Mouse (Mus musculus): Measurements from ENCODE around the gene Gm10720. TPM values are rescaled to one million over a fixed set of nuclear protein-coding genes. Genes with fewer than 3 reads are reported as not detected.
A peak's percentile ranks its signal among the peaks of the same experiment; 100 is the strongest.
"Not testable (repeated sequence)": the region's sequence is repeated elsewhere in the genome, so short reads cannot be mapped to it uniquely, and the experiment has no call there.

Gm10720 gene
- total RNA-seq, 2 experiments from 2014 or later = not detected

- intact Hi-C loops (cut with DNase I) = not testable (repeated sequence)
- peak; percentile 31 to 75 for DNase-seq (ENCODE audit: low spot score in 2 of 2)
Measured at GRCm38 (mm10) chr9:3023985-3024648, 8.7 kb downstream of the Gm10720 start.

DNA sequence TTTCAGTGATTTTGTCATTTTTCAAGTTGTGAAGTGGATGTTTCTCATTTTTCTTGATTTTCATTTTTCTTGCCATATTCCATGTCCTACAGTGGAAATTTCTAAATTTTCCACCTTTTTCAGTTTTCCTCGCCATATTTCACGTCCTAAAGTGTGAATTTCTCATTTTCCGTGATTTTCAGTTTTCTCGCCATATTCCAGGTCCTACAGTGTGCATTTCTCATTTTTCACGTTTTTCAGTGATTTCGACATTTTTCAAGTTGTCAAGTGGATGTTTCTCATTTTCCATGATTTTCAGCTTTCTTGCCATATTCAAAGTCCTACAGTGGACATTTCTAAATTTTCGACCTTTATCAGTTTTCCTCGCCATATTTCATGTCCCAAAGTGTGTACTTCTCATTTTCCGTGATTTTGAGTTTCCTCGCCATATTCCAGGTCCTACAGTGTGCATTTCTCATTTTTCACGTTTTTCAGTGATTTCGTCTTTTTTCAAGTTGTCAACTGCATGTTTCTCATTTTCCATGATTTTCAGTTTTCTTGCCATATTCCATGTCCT is 9.5 kb downstream of the Gm10720 start, which contains the start of gene Gm10717:
Gene Gm10717, plus strand, starts transcription at position 506 of the 556 bp plus-strand sequence.
- intact Hi-C loops (cut with DNase I) = not testable (repeated sequence)

DNA sequence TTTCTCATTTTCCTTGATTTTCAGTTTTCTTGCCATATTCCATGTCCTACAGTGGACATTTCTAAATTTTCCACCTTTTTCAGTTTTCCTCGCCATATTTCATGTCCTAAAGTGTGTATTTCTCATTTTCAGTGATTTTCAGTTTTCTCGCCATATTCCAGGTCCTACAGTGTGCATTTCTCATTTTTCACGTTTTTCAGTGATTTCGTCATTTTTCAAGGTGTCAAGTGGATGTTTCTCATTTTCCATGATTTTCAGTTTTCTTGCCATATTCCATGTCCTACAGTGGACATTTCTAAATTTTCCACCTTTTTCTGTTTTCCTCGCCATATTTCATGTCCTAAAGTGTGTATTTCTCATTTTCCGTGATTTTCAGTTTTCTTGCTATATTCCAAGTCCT is 10.2 kb downstream of the Gm10720 start:
- intact Hi-C loops (cut with DNase I) = not testable (repeated sequence)
- peak; percentile 18 to 71 for DNase-seq (ENCODE audit: low spot score in 2 of 2)

More for the DNA sequence above, 9.5 kb downstream of the Gm10720 start, which contains the start of gene Gm10717:
- peak in 1 of 2 experiments; percentile 5 for DNase-seq (ENCODE audit: low spot score in 2 of 2)

DNA sequence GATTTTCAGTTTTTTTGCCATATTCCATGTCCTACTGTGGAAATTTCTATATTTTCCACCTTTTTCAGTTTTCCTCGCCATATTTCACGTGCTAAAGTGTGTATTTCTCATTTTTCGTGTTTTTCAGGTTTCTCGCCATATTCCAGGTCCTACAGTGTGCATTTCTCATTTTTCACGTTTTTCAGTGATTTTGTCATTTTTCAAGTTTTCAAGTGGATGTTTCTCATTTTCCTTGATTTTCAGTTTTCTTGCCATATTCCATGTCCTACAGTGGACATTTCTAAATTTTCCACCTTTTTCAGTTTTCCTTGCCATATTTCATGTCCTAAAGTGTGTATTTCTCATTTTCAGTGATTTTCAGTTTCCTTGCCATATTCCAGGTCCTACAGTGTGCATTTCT is 10.7 kb downstream of the Gm10720 start:
- intact Hi-C loops (cut with DNase I); DNase-seq (ENCODE audit: low spot score in 2 of 2): not testable (repeated sequence)

GRCm38 (mm10) chr9:3026741-3027140 is 11.3 kb downstream of the Gm10720 start:
- DNase-seq (ENCODE audit: low spot score in 2 of 2); intact Hi-C loops (cut with DNase I): not testable (repeated sequence)

GRCm38 (mm10) chr9:3027200-3027599 is 11.7 kb downstream of the Gm10720 start:
- intact Hi-C loops (cut with DNase I); DNase-seq (ENCODE audit: low spot score in 2 of 2): not testable (repeated sequence)

DNA sequence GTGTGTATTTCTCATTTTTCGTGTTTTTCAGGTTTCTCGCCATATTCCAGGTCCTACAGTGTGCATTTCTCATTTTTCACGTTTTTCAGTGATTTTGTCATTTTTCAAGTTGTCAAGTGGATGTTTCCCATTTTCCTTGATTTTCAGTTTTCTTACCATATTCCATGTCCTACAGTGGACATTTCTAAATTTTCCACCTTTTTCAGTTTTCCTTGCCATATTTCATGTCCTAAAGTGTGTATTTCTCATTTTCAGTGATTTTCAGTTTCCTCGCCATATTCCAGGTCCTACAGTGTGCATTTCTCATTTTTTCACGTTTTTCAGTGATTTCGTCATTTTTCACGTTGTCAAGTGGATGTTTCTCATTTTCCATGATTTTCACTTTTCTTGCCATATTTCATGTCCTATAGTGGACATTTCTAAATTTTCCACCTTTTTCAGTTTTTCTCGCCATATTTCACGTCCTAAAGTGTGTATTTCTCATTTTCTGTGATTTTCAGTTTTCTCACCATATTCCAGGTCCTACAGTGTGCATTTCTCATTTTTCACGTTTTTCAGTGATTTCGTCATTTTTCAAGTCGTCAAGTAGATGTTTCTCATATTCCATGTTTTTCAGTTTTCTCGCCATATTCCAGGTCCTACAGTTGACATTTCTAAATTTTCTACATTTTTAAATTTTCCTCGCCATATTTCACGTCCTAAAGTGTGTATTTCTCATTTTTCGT is 14.0 kb downstream of the Gm10720 start:
- intact Hi-C loops (cut with DNase I) = not testable (repeated sequence)
- DNase-seq (ENCODE audit: low spot score in 2 of 2) = peak in 1 of 2 experiments; percentile 6

DNA sequence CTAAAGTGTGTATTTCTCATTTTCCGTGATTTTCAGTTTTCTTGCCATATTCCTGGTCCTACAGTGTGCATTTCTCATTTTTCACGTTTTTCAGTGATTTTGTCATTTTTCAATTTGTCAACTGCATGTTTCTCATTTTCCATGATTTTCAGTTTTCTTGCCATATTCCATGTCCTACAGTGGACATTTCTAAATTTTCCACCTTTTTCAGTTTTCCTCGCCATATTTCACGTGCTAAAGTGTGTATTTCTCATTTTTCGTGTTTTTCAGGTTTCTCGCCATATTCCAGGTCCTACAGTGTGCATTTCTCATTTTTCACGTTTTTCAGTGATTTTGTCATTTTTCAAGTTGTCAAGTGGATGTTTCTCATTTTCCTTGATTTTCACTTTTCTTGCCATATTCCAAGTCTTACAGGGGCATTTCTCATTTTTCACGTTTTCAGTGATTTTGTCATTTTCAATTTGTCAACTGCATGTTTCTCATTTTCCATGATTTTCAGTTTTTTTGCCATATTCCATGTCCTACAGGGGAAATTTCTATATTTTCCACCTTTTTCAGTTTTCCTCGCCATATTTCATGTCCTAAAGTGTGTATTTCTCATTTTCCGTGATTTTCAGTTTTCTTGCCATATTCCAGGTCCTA is 15.3 kb downstream of the Gm10720 start:
- intact Hi-C loops (cut with DNase I); DNase-seq (ENCODE audit: low spot score in 2 of 2): not testable (repeated sequence)

- DNase-seq (ENCODE audit: low spot score in 2 of 2); intact Hi-C loops (cut with DNase I): not testable (repeated sequence)
Measured at GRCm38 (mm10) chr9:3034299-3034698, 18.8 kb downstream of the Gm10720 start, which contains the start of gene Gm17535. Gene Gm17535 (plus strand): TSS chr9:3034599.

GRCm38 (mm10) chr9:3036577-3036976 is 21.1 kb downstream of the Gm10720 start, which contains the start of gene Gm10715:
Gene Gm10715 (plus strand): TSS chr9:3036877.
- intact Hi-C loops (cut with DNase I) = not testable (repeated sequence)

DNA sequence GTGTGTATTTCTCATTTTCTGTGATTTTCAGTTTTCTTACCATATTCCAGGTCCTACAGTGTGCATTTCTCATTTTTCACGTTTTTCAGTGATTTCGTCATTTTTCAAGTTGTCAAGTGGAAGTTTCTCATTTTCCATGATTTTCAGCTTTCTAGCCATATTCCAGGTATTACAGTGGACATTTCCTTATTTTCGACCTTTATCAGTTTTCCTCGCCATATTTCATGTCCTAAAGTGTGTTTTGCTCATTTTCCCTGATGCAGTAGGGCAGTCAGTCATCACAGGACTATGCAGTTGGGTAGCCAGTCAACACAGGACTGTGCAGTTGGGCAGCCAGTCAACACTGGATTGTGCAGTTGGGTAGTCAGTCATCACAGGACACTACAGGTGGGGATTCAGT is 22.7 kb downstream of the Gm10720 start:
- intact Hi-C loops (cut with DNase I); DNase-seq (ENCODE audit: low spot score in 2 of 2): not testable (repeated sequence)

More at GRCm38 (mm10) chr9:3036577-3036976, 21.1 kb downstream of the Gm10720 start, which contains the start of gene Gm10715:
- not testable (repeated sequence) for DNase-seq (ENCODE audit: low spot score in 2 of 2)

Small RNA genes lying within 50 kb of the gene (microRNA-seq; reads per million reads assigned to microRNA genes)
- gene Mir101c = not detected

Other genes starting within 250 kb of the Gm10720 start
- gene Gm10722, start 14.7 kb upstream of the Gm10720 start, total RNA-seq (2021) = not detected
- gene Gm11168, start 12.3 kb upstream of the Gm10720 start, total RNA-seq (2021) = not detected
- not detected for gene Gm10721, start 2.5 kb upstream of the Gm10720 start, total RNA-seq (2021)
- gene Gm10719, start 1.8 kb downstream of the Gm10720 start, total RNA-seq (2021) = under 1 TPM in 1 of 2 experiments, not detected in 1; 0.93 TPM
- gene Gm10718, start 7.9 kb downstream of the Gm10720 start, total RNA-seq (2021) = 1 to 10 TPM in 1 of 2 experiments, under 1 TPM in 1; 0.84 to 1.1 TPM
- not detected for gene Gm10717, start 9.8 kb downstream of the Gm10720 start, total RNA-seq (2021)
- gene Gm17535, start 18.9 kb downstream of the Gm10720 start, total RNA-seq (2021) = not detected
- not detected for gene Gm10715, start 21.2 kb downstream of the Gm10720 start, total RNA-seq (2021)

All from left cerebral cortex, postnatal 36 days (tissue).